Mouse (Mus musculus): ENCODE measurements around the gene Ablim2. TPM values are rescaled to one million over a fixed set of nuclear protein-coding genes. Genes with fewer than 3 reads are reported as not detected.
A peak's percentile ranks its signal among the peaks of the same experiment; 100 is the strongest.

The Ablim2 gene
- total RNA-seq, 2 experiments from 2014 or later: not detected

GRCm38 (mm10) chr5:35905283-35905682, 147.6 kb downstream of the Ablim2 start:
- ATAC-seq (replicated peaks; ENCODE audit: poor library complexity): 0 out of 2 replicates have a peak, but pooled peaks have one; percentile 18

DNA sequence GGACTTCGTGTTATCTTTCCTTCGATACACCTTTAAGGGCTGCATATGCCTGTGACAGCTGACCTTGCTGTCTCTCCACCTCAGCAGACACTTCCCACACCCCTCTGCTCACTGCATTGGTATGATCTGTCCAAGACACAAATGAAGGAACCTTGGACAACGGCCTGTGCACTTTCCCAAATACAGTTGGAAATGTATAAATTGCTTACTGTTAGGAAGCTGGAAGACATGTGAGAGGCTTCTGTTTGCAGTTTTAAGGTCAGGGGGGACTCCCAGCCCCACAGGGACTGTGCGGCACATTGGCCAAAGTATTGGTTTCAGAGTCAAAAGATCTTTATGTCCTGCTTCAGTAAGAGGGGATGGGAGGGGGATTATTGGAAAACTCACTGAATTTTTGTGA, 149.4 kb downstream of the Ablim2 start:
- no peak for ATAC-seq (replicated peaks; ENCODE audit: poor library complexity)

DNA sequence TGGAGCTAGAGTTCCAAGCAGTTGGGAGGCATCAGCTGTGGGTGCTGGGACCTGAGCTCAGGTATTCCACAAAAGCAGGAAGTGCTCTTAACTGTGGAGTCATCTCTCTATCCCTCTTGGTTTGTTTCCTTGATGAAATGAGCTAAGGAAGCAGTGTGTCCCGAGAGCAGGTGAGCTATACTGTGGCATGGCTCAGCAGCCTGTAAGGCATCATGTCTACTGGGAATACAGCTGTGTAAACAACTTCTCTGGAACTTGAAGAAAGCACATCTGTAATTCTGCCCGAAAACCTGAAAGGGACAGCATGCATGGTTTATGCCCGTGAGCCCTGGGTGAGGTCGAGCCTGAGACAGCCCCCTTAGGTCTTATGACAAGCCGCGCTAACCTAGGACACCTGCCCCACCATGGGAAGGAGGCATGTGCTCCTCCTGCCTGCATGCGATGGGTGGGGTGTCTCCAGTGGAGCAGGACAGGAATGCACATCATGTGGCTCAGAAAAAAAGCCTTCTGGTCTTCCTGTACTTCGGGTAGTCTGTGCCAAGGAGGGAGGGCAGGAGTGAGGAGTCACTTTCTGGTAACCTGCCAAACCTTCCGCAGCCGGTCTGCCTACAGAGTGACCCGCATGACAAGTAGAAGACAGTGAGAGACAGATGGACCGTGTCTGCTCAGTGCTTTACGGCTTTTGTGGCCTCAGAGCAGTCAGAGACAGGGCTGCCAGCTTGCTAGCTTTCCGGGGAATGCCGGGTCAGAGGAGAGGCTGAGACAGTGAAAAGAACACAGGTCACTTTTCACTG, 150.2 kb downstream of the Ablim2 start:
- ATAC-seq (replicated peaks; ENCODE audit: poor library complexity): no peak; the same call in 1 of the 2 replicates

DNA sequence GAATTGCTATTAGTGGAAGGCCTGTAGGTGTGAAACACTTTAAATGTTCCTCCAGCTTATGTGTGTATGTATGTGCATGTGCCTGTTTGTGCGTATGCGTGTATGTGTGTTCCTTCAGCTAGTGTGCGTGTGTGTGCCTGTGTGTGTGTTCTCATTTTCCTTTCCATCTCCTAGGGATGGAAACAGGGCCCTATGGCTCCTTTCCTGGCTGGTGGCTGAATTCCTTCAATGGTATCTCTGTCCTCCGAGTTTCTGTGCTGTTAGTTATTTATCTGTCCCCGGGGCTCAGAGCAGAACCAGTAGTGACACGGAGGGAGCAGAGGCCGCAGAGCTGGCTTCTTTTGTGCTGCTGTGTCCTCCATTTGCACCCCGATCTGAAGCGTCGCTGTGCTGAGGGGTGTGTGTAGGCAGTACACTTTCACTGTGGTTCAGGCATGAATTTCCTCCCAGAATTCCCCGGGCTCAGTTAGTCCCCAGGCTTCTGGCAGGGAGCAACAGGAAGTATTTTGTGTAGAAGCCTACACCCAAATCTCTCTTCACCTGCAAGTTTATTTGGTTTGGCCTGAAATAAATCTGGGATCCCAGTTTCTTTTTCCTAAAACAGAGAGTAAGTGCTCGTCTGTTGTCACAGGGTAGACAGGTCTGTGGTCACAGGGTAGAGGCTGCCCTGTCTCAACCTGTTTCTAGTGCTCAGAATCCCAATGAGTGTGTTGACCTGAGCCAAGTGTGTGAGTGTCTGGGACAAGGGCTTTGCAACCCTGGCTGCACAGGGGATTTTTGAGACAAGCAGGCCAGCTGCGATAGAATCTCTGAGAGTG, 151.2 kb downstream of the Ablim2 start:
- no peak for ATAC-seq (replicated peaks; ENCODE audit: poor library complexity)

DNA sequence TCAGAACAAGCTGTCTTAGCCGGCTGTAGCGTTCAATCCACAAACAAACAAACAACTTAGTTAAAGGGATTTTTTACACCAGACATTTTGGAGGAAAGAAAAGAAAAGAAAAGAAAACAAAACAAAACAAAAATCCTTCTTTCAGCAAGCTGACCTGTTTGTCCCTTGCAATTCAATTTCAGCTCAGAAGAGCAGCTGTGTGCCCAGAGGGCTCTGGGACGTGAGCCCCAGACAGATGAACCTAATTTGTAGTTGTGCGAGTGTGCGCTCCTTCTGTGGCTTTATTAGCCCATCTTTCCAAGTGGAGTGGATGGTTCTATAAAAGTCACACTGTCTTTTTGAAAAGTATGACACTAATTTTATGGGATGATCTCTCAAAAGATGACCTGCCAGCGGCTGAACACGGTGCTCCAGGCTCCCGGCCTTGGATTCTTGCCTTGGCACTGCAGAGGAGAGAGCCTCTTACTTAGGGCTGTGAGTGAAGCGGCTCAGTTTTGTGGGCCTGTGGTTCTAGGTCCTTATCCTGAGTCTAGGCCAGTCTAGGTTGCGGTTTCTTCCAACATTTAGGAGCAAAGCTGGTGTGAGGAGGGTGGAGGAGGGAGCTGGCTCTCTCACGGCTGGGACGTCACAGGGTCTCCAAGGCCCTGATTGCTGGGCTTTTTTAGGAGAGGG, 158.1 kb downstream of the Ablim2 start:
- no peak for ATAC-seq (replicated peaks; ENCODE audit: poor library complexity)

GRCm38 (mm10) chr5:35916666-35917065, 159.0 kb downstream of the Ablim2 start:
- no peak for ATAC-seq (replicated peaks; ENCODE audit: poor library complexity)

DNA sequence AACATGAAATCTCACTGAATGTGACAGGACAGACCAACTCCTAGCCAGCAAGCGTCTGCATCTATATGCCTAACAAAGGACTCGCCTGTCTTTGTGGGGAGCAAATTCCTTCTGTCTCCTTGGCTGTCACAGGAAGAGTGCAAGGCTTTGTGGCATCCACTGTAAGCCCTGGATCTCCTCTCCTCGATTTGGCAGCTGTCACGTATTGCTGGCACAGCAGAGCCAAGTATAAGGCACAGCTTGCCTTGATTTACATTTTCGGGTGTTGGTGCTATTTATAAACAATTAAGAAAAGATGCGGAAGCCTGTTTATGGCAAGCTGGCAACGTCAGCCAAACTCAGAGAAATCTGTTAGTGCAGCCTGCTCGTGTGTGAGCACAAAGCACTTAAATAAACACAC, 160.7 kb downstream of the Ablim2 start:
- ATAC-seq (replicated peaks; ENCODE audit: poor library complexity): no peak

- ATAC-seq (replicated peaks; ENCODE audit: poor library complexity): peak; percentile 41; the same call in 1 of the 2 replicates
Observed at GRCm38 (mm10) chr5:35920076-35920475, 162.4 kb downstream of the Ablim2 start.

- ATAC-seq (replicated peaks; ENCODE audit: poor library complexity): no peak
Observed at GRCm38 (mm10) chr5:35920557-35920956, 162.9 kb downstream of the Ablim2 start.

DNA sequence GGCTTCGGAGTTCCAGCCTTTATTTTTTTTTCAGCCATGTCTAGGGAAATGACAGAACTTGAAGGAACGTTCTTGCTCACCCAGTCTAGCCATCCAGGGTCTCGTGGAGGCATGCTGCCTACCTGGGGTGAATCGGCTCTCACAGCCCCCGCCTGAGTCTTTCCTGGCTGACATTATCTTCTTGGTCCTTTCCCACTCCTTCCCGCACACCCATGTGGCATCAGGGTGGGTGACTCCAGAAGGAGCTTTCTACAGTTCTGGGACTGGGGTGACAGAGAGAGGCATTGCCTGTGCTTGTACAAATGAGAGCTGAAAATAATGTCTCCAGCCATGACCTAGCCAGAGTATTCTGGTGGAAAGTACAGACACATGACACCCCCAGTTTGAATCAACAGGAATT, 163.5 kb downstream of the Ablim2 start:
- ATAC-seq (replicated peaks; ENCODE audit: poor library complexity): no peak

DNA sequence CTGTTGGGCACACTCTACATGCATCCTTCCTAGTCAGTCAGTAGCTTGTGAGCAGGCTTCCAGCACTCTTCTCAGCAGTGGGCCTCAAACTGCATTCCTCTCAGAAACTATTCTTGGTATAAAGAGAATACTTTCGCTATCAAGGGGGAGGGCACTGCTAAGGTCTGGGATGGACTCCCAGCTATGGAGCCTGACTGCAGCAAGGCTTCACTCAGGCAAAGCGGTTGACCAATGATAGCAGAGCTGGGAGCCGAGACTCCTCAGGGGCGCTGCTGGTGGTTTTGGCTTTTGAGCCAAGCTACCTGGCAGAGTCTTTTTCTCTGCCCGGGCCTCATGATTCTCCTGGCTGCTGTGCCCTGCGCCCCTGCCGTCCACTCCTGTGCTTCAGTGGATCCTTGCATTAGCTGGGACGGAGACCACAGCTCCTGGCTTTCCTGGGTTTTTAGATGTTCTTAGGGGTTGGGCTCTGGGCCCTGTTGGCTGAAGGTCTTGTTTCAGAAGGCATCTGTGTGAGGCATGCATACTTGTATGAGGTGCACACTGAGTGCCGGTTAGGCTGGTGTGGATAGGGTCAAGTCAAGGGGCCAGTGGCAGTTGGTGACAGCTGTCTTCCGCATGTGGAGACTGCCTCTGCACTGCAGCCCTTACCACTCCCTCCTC, 164.0 kb downstream of the Ablim2 start:
- ATAC-seq (replicated peaks; ENCODE audit: poor library complexity): peak; percentile 15; the same call in 1 of the 2 replicates

DNA sequence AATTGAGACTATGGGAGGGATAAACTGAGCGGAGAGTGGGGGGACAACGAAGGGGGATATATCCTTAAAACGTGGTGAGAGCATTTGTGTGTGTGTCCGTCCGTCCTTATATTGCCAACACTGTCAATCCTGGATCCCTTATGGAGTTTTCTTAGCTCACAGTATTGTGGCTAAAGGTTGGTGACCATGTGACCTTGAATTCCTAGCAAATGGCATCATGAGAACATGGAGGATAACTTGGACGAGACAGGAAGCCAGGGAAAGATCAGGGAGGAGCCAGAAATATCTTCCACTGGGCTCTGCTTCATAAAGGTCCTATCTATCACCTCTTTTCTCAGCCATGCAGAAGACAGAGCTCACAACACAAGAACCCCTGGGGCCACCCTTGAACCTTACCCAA, 165.8 kb downstream of the Ablim2 start:
- ATAC-seq (replicated peaks; ENCODE audit: poor library complexity): no peak

DNA sequence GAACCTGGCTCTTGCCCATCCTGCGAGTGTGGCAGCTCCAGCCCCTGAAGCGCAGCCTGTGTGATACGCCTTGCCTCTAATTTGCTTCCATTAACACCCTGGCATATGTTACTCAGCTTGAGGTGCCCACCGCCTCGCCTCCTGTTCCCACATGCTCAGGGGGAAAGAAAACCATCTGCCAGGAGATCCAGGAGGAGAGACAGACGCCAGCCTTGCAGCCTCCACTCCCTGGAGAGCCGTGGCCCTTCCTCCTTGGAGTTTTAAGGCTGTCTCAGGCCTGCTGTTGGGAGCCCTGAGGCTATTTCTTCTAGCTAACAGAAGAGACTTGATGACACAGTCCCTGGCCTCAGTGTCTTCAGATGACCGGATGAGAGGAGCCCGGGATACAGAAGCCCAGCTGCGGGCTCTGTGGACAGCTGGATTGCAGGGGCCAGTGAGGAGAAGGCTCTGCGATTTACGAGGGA, 167.5 kb downstream of the Ablim2 start:
- no peak for ATAC-seq (replicated peaks; ENCODE audit: poor library complexity)

GRCm38 (mm10) chr5:35926511-35926910, 168.8 kb downstream of the Ablim2 start:
- ATAC-seq (replicated peaks; ENCODE audit: poor library complexity): no peak

- ATAC-seq (replicated peaks; ENCODE audit: poor library complexity): no peak
Observed at GRCm38 (mm10) chr5:35931296-35931695, 173.6 kb downstream of the Ablim2 start.

- ATAC-seq (replicated peaks; ENCODE audit: poor library complexity): peak; percentile 52; the same call in 1 of the 2 replicates
Observed at GRCm38 (mm10) chr5:35933059-35933458, 175.4 kb downstream of the Ablim2 start.

Other genes starting within 250 kb of the Ablim2 start
- gene Cpz, start 232.2 kb upstream of the Ablim2 start, total RNA-seq (2015): not detected in 2 replicates
- gene Cpz, start 232.2 kb upstream of the Ablim2 start, total RNA-seq (2017): not detected in 2 replicates
- 6.2 and 8.4 TPM in 2 replicates for gene Trmt44, start 182.8 kb upstream of the Ablim2 start, total RNA-seq (2015)
- 6.3 and 7.5 TPM in 2 replicates for gene Trmt44, start 182.8 kb upstream of the Ablim2 start, total RNA-seq (2017)
- gene Acox3, start 174.8 kb upstream of the Ablim2 start, total RNA-seq (2015): 19.0 and 24.9 TPM in 2 replicates
- gene Acox3, start 174.8 kb upstream of the Ablim2 start, total RNA-seq (2017): 26.7 and 29.6 TPM in 2 replicates
- not detected in 2 replicates for gene Htra3, start 78.1 kb upstream of the Ablim2 start, total RNA-seq (2015)
- not detected in 2 replicates for gene Htra3, start 78.1 kb upstream of the Ablim2 start, total RNA-seq (2017)
- gene Sh3tc1, start 17.9 kb upstream of the Ablim2 start, total RNA-seq (2015): 2.7 and 4.1 TPM in 2 replicates
- 2.9 and 5.5 TPM in 2 replicates for gene Sh3tc1, start 17.9 kb upstream of the Ablim2 start, total RNA-seq (2017)
- 27.9 and 31.9 TPM in 2 replicates for gene Afap1, start 135.4 kb downstream of the Ablim2 start, total RNA-seq (2015)
- 15.5 and 16.8 TPM in 2 replicates for gene Afap1, start 135.4 kb downstream of the Ablim2 start, total RNA-seq (2017)

Measured in megakaryocyte progenitor cell, adult 5-6 weeks (primary cell).